10 mouse cellular contexts compared by ENCODE assay signal in the genomic region with DNA sequence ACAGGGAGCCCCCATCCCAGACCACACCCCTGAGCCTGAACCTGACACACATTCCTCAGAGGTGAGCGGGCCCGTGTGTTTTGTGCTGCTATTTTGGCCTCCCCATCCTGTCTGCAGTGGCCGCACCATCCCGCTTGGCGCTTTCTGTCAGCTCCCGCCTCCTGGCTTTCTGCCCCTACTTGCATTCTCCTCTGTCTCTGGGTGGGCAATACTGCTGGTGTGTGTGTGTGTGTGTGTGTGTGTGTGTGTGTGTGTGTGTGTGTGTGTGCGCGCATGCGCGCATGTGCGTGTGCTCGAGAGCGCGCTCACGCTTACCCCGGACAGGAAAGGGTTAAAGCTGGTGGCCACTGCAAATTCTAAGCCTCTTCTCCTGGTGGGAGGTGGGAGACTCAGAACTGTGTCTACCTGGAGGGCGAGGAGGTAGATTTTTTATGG. TPM values are rescaled to one million over a fixed set of nuclear protein-coding genes. Genes with fewer than 3 reads are reported as not detected.
DNase-seq lines count a peak whose midpoint lies in the region; ATAC-seq and TF ChIP-seq lines count a peak whose summit lies in the region.
"Had no signal": no experiment of that assay in that cellular context is flagged by ENCODE, and none has a peak within 500 bp of the region (broad histone marks: within the 10 kb centered on the region; RNA-seq: fewer than 3 reads in every experiment).

No protein-coding gene starts in this region.

- intact Hi-C loops in gastrocnemius, postnatal 14 days (cut with DNase I; ENCODE audit: low total_unique reads) = no loop called here

- ATAC-seq in kidney, embryonic 16.5 days (ENCODE audit: low FRiP score, low TSS enrichment) = no peak
- 0 out of 2 replicates have a peak, but pooled peaks have one; percentile 31 for ATAC-seq in midbrain, embryonic 11.5 days (ENCODE audit: low FRiP score)

- H3K27ac ChIP-seq in kidney, embryonic 16.5 days (ENCODE audit: low read length) = peak overlapping the region; percentile 94
- no peak overlapping the region for H3K27ac ChIP-seq in midbrain, embryonic 11.5 days (ENCODE audit: low read depth, low read length)
- H3K27ac ChIP-seq in thymus, adult 2 months (ENCODE audit: control insufficient read depth, insufficient read depth, low read length) = no peak overlapping the region

- H3K27me3 ChIP-seq in kidney, embryonic 16.5 days (ENCODE audit: insufficient read depth, low read length) = no peaks in the 10 kb centered on the region
- H3K27me3 ChIP-seq in midbrain, embryonic 11.5 days (ENCODE audit: control insufficient read depth, insufficient read depth, low read length) = no peaks in the 10 kb centered on the region
- no peaks in the 10 kb centered on the region for H3K27me3 ChIP-seq in thymus, adult 2 months (ENCODE audit: control insufficient read depth, insufficient read depth, low read length)
- H3K27me3 ChIP-seq: Patski had no signal

- H3K9me3 ChIP-seq in kidney, embryonic 16.5 days (ENCODE audit: low read length) = no peaks in the 10 kb centered on the region
- H3K9me3 ChIP-seq in midbrain, embryonic 11.5 days (ENCODE audit: control insufficient read depth, low read length) = no peaks in the 10 kb centered on the region

- H3K9ac ChIP-seq in kidney, embryonic 16.5 days (replicated peaks; ENCODE audit: low read length) = peak overlapping the region; percentile 57
- peak overlapping the region; percentile 9 for H3K9ac ChIP-seq in midbrain, embryonic 11.5 days (ENCODE audit: low read length)

- 3% methylated on average over 17 of the region's 17 CpGs for WGBS in kidney, embryonic 16.5 days
- 3% methylated on average over 17 of the region's 17 CpGs for WGBS in midbrain, embryonic 11.5 days
- WGBS in thymus, adult 2 months = 92% methylated on average over 17 of the region's 17 CpGs

- H3K4me1 ChIP-seq in kidney, embryonic 16.5 days (ENCODE audit: insufficient read depth, low read length) = peaks cover 99% of the 10 kb centered on the region
- peaks cover 77% of the 10 kb centered on the region for H3K4me1 ChIP-seq in midbrain, embryonic 11.5 days (ENCODE audit: control insufficient read depth, insufficient read depth, low read length)
- peaks cover 62% of the 10 kb centered on the region for H3K4me1 ChIP-seq in thymus, adult 2 months (replicated peaks; ENCODE audit: control insufficient read depth, insufficient read depth, low read length)

- DNase-seq in layer of hippocampus, adult 11-12 months (ENCODE audit: low spot score) = peak; percentile 9
- DNase-seq in layer of hippocampus, adult 9-10 months (ENCODE audit: low spot score) = no peak
- peak; percentile 57 for DNase-seq in cerebellum, adult 8-10 months
- peak; percentile 48 for DNase-seq in gastrocnemius, postnatal 14 days
- peak; percentile 90 for DNase-seq in midbrain, embryonic 11.5 days (ENCODE audit: low spot score, missing footprints)
- DNase-seq in left cerebral cortex, adult 18-20 months (ENCODE audit: low spot score in 2 of 2) = no peak
- DNase-seq in thymus, adult 2 months = no peak

- no peaks in the 10 kb centered on the region for H3K36me3 ChIP-seq in kidney, embryonic 16.5 days (ENCODE audit: insufficient read depth, low read length)
- H3K36me3 ChIP-seq in midbrain, embryonic 11.5 days (ENCODE audit: control insufficient read depth, insufficient read depth, low read length) = no peaks in the 10 kb centered on the region
- no peaks in the 10 kb centered on the region for H3K36me3 ChIP-seq in thymus, adult 2 months (ENCODE audit: control insufficient read depth, insufficient read depth, low read length)

- TF ChIP-seq POLR2A in thymus, adult 2 months (IDR thresholded peaks at IDR 0.05; ENCODE audit: control insufficient read depth, extremely low read depth, insufficient read depth, low read length, poor library complexity) = no peak

- peak overlapping the region; percentile 82 for H3K4me2 ChIP-seq in kidney, embryonic 16.5 days (replicated peaks; ENCODE audit: low read depth, low read length)
- H3K4me2 ChIP-seq in midbrain, embryonic 11.5 days = peak overlapping the region; percentile 32

- TF ChIP-seq CTCF in thymus, adult 2 months (IDR thresholded peaks at IDR 0.05; ENCODE audit: borderline replicate concordance, control insufficient read depth, extremely low read depth, insufficient read depth, low read length, poor library complexity) = no peak

- peak overlapping the region; percentile 92 for H3K4me3 ChIP-seq in kidney, embryonic 16.5 days (ENCODE audit: low read length)
- 0 out of 2 replicates have a peak overlapping the region, but pooled peaks have one; percentile 3 for H3K4me3 ChIP-seq in midbrain, embryonic 11.5 days (ENCODE audit: low read depth, low read length)
- no peak overlapping the region for H3K4me3 ChIP-seq in thymus, adult 2 months (ENCODE audit: control insufficient read depth, insufficient read depth, low read length)

RNA-seq across cellular contexts. Expression of gene Bcl9l, which starts 7.0 kb away (rescaled TPM):
- 10 to 100 TPM; 38.9 to 44.2 TPM for total RNA-seq in gastrocnemius, postnatal 14 days (2021)
- 11.3 and 12.4 TPM in 2 replicates for polyA plus RNA-seq in kidney, embryonic 16.5 days (2015; fragmentation: Nextera tagmentation; extraction: Ambion mirVana)
- 5.6 and 6.4 TPM in 2 replicates for polyA plus RNA-seq in midbrain, embryonic 11.5 days (2014; fragmentation: Nextera tagmentation; extraction: Ambion mirVana)
- 10 to 100 TPM; 59.1 to 62.5 TPM for total RNA-seq in left cerebral cortex, adult 18-20 months (2021)
- polyA plus RNA-seq in thymus, adult 2 months (2012; rRNA removed) = 38.7 and 50.4 TPM in 2 replicates

RNA-seq across cellular contexts. Expression of gene Upk2, which starts 34.9 kb away (rescaled TPM):
- total RNA-seq in gastrocnemius, postnatal 14 days (2021) = under 1 TPM; 0.35 to 0.78 TPM
- 3.4 and 7.6 TPM in 2 replicates for polyA plus RNA-seq in kidney, embryonic 16.5 days (2015; fragmentation: Nextera tagmentation; extraction: Ambion mirVana)
- not detected in 2 replicates for polyA plus RNA-seq in midbrain, embryonic 11.5 days (2014; fragmentation: Nextera tagmentation; extraction: Ambion mirVana)
- total RNA-seq in left cerebral cortex, adult 18-20 months (2021) = not detected
- 1.4 and 1.6 TPM in 2 replicates for polyA plus RNA-seq in thymus, adult 2 months (2012; rRNA removed)
- polyA plus RNA-seq: large intestine, adult 2 months; Patski had no signal

RNA-seq across cellular contexts. Expression of gene Foxr1, which starts 48.7 kb away (rescaled TPM):
- not detected for total RNA-seq in gastrocnemius, postnatal 14 days (2021)
- polyA plus RNA-seq in kidney, embryonic 16.5 days (2015; fragmentation: Nextera tagmentation; extraction: Ambion mirVana) = not detected in 2 replicates
- not detected in 2 replicates for polyA plus RNA-seq in midbrain, embryonic 11.5 days (2014; fragmentation: Nextera tagmentation; extraction: Ambion mirVana)
- total RNA-seq in left cerebral cortex, adult 18-20 months (2021) = not detected
- 0.08 and 0.22 TPM in 2 replicates for polyA plus RNA-seq in thymus, adult 2 months (2012; rRNA removed)
- polyA plus RNA-seq: large intestine, adult 2 months; Patski had no signal

Comparison
In these comparisons a context has a peak if more than half of its experiments do, and no peak if none do; other contexts are left out.
1. DNase-seq: peak in layer of hippocampus, adult 11-12 months (single experiment), cerebellum, adult 8-10 months (single experiment), gastrocnemius, postnatal 14 days (single experiment) and midbrain, embryonic 11.5 days (single experiment); none in layer of hippocampus, adult 9-10 months (single experiment), left cerebral cortex, adult 18-20 months (0 of 2) and thymus, adult 2 months (single experiment).